In genomic region chr10:110085156-110085555, GRCm38 (mm10) we compare ENCODE assay signal across 8 mouse cellular contexts.
DNase-seq lines count a peak whose midpoint lies in the region; ATAC-seq lines count a peak whose summit lies in the region.

No protein-coding gene starts in this region.

- peak; percentile 51 to 81 for DNase-seq in heart, postnatal 10 days
- DNase-seq in B cell, adult 2 months = peak; percentile 1 to 2
- DNase-seq in brain, adult 2 months (ENCODE audit: low read depth, low spot score) = peak; percentile 76
- DNase-seq in fibroblast of lung, adult 2 months (ENCODE audit: low read depth) = peak; percentile 44
- DNase-seq in lung, postnatal 10 days = peak; percentile 58
- peak; percentile 43 for DNase-seq in telencephalon, adult 2 months (ENCODE audit: low read depth, low spot score)

- 8% methylated on average over 5 of the region's 5 CpGs for WGBS in heart, embryonic 12.5 days
- WGBS in kidney, embryonic 16.5 days = 7% methylated on average over 5 of the region's 5 CpGs

- intact Hi-C loops in heart, postnatal 10 days (cut with DNase I) = loop anchor here (1.0 to 10.0 kb wide), 3 partner anchors 53 to 320 kb away; no protein-coding TSS in a partner anchor

- no peaks in the 10 kb centered on the region for H3K4me1 ChIP-seq in heart, embryonic 12.5 days (replicated peaks)
- no peaks in the 10 kb centered on the region for H3K4me1 ChIP-seq in kidney, embryonic 16.5 days (ENCODE audit: insufficient read depth, low read length)

- H3K9ac ChIP-seq in heart, embryonic 12.5 days = no peak overlapping the region
- H3K9ac ChIP-seq in kidney, embryonic 16.5 days (replicated peaks; ENCODE audit: low read length) = no peak overlapping the region

- H3K27ac ChIP-seq in heart, embryonic 12.5 days (ENCODE audit: poor library complexity, severe bottlenecking) = no peak overlapping the region
- no peak overlapping the region for H3K27ac ChIP-seq in kidney, embryonic 16.5 days (ENCODE audit: low read length)

- no peaks in the 10 kb centered on the region for H3K9me3 ChIP-seq in heart, embryonic 12.5 days (replicated peaks)
- no peaks in the 10 kb centered on the region for H3K9me3 ChIP-seq in kidney, embryonic 16.5 days (ENCODE audit: low read length)

- H3K4me2 ChIP-seq in heart, embryonic 12.5 days = no peak overlapping the region
- H3K4me2 ChIP-seq in kidney, embryonic 16.5 days (replicated peaks; ENCODE audit: low read depth, low read length) = no peak overlapping the region

- no peak overlapping the region for H3K4me3 ChIP-seq in heart, embryonic 12.5 days
- H3K4me3 ChIP-seq in kidney, embryonic 16.5 days (ENCODE audit: low read length) = no peak overlapping the region

- no peaks in the 10 kb centered on the region for H3K36me3 ChIP-seq in heart, embryonic 12.5 days
- H3K36me3 ChIP-seq in kidney, embryonic 16.5 days (ENCODE audit: insufficient read depth, low read length) = no peaks in the 10 kb centered on the region

- H3K27me3 ChIP-seq in heart, embryonic 12.5 days (replicated peaks) = no peaks in the 10 kb centered on the region
- no peaks in the 10 kb centered on the region for H3K27me3 ChIP-seq in kidney, embryonic 16.5 days (ENCODE audit: insufficient read depth, low read length)

- no peak for ATAC-seq in heart, embryonic 12.5 days (ENCODE audit: insufficient number of reproducible peaks, low FRiP score)
- ATAC-seq in kidney, embryonic 16.5 days (ENCODE audit: low FRiP score, low TSS enrichment) = peak; percentile 75; the same call in 1 of the 2 replicates

Comparison
In these comparisons a context has a peak if more than half of its experiments do, and no peak if none do; other contexts are left out.
1. DNase-seq: peak in every context shown above with its lines; median percentile 76 in brain, adult 2 months; 66 in heart, postnatal 10 days; 58 in lung, postnatal 10 days; 44 in fibroblast of lung, adult 2 months; 43 in telencephalon, adult 2 months; 2 in B cell, adult 2 months.